Mouse (Mus musculus): ENCODE measurements around the gene Olfr524. TPM values are rescaled to one million over a fixed set of nuclear protein-coding genes. Genes with fewer than 3 reads are reported as not detected.
A peak's percentile ranks its signal among the peaks of the same experiment; 100 is the strongest.

Gene Olfr524
- total RNA-seq, 1 experiment from 2014 or later, result not detected

DNA sequence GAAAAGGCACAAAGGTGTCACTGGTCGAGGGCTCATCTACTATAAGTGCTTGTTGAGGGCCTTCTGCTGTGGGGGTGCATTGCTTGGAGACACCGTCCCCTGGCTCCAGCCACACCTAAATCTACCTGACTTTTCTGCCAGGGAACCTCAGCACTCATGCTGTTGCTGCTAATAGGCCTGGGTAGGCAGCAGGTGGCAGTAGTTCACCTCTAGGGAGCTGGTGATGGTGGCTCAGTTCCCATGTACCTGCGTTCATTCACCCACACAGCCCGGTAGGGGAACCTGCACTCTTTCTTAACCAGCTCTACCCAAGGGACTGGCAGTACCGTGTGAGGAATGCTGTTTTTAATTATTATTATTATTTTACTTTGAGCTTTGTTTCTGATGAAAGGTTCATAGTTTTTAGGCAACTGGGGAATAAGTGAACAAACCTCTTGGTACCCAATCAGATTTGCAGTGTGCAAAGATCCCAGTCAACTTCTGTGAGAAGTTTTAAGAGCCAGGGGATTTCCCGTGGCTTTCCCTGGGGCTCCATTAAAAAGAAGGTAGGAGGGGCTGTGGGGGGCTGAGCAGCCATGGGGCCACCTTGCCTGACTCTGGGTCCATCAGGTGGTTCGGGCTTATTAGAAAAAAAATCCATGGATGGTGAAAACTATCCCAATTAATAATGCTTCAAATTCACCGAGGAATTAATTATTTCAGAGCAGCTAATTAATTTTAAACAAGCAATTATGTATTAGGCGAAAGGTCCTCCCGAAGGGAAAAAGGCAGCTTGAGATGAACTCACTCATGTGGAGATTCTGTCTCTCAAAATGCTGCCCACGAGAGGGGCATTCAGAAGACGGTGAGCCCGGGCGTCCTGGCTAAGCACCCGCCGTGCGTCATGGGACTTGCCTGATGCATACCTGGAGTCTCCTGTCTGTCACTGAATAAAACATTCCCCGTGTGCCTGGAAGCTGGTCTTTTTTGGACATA lies 18.8 kb downstream of the Olfr524 start:
- peak; percentile 17 for DNase-seq

DNA sequence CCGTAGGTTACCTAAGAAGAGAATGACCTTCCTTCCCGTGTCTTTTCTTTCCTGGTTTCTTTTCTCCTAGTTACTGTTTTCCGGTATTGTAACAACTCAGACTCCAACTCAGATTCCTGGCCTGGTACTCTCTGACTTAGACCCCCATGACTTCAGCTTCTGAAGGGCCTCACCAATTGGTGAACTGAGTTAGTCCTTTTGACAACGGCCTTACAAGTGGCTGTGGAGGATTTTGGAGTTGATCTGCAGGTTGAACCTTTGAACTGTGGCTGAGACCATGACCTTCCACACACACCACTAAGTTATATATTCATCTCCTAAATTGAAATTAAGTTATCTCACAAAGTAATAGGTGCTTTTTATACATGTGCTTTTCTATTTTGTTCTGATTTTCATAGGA lies 21.6 kb downstream of the Olfr524 start:
- DNase-seq, result no peak

- no peak for DNase-seq
Observed at GRCm38 (mm10) chr7:140180692-140181091, 25.1 kb downstream of the Olfr524 start.

GRCm38 (mm10) chr7:140179176-140179575 lies 26.6 kb downstream of the Olfr524 start:
- no peak for DNase-seq

DNA sequence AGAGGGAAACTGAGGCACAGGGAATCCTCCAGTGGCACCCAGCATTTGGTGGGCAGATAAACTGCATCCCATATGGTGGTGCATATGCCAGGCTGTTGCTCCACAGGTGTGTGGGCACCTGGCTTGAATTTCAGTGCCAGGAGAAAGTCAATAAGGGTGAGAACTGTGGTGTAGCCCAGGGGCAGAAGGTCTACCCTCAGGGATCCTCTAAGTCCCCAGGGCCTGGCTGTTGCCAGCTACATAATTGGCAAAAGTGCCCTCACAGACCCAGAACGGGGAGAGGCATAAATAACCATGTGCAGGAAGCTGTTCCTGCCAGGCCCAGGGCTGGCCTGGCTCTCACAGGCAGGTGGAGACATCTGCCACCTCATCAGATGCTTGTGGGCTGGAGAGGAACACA lies 32.8 kb downstream of the Olfr524 start, which contains the start of gene Olfr523:
Gene Olfr523 (plus strand): TSS at position 282 of the 400 bp plus-strand sequence.
- DNase-seq, result no peak

DNA sequence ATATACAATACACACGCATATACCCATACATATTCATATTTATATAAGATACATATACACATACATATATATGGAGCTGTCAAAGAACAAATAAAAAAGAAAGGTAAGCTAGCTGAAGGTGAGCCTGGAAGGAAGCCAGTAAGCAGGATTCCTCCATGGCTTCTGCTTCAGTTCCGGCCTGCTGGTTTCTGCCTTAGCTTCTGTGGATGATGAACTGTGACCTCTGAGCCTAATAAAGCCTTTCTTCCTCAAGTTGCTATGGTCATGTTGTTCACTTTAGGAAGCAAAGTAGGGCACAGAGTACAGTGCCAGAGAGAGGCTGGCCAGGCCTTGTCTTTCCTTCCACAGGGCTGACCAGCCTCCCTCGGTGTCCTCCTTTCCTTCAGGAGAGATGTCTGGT lies 34.9 kb downstream of the Olfr524 start:
- no peak for DNase-seq

DNA sequence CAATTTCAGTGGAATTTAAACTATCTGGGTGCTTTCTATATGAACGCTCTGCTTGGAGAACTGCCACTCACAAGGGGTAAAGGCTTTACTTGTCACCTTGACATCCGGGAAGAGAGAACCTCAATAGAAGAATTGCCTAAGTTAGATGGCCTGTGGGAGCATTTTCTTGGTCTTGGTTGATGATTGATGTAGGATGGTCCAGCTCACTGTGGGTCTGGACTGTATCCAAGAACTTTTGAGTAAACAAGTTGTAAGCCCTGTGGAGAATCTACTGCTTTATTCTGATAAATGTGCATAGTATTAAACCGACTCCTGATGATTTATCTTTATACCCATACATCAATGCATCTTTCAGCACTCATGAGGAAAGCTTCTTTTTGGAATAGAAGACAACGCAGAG lies 36.4 kb downstream of the Olfr524 start:
- DNase-seq, result no peak

GRCm38 (mm10) chr7:140167950-140168349 lies 37.8 kb downstream of the Olfr524 start:
- no peak for DNase-seq

DNA sequence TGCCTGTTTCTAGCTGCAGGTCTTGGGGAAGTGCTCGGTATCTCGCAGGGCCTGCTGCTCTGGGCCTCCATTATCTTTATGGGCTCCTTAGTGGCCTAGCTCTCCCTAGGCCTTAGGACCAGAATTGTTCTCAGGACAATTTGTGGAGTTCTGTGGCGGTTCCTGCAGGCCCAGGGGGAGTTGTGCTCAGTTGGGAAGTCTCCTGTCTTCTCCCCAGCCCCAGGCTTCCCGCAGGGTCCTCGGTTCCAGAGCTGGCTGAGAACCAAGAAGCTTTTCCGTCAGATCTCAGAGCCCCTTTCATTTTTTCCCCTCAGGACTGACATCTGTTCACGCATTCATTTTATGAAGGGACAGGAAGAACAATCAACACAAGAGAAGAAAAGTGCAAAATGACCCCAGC lies 41.1 kb downstream of the Olfr524 start, which contains the start of gene Olfr522:
Gene Olfr522 (minus strand): TSS at position 101 of the 400 bp plus-strand sequence.
- DNase-seq, result no peak

DNA sequence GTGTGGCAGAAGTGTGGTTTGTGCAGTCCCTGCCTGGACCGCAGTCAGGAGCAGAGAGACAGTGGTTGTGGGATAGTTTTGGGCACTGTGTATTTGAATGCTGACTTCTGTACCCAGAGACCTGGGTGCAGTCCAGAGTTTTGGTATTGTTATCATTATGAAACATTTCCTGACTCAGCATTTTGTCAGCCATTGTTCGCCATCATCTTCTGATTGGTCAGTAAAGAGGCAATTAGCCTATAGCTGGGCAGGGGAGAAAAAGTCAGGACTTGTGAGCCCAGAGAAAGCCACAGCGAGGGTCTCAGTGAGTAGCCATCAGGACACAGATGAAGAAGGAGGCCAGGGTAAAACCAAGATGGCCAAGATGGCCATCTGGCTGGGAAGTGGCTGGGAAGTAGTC lies 45.4 kb downstream of the Olfr524 start:
- no peak for DNase-seq

DNA sequence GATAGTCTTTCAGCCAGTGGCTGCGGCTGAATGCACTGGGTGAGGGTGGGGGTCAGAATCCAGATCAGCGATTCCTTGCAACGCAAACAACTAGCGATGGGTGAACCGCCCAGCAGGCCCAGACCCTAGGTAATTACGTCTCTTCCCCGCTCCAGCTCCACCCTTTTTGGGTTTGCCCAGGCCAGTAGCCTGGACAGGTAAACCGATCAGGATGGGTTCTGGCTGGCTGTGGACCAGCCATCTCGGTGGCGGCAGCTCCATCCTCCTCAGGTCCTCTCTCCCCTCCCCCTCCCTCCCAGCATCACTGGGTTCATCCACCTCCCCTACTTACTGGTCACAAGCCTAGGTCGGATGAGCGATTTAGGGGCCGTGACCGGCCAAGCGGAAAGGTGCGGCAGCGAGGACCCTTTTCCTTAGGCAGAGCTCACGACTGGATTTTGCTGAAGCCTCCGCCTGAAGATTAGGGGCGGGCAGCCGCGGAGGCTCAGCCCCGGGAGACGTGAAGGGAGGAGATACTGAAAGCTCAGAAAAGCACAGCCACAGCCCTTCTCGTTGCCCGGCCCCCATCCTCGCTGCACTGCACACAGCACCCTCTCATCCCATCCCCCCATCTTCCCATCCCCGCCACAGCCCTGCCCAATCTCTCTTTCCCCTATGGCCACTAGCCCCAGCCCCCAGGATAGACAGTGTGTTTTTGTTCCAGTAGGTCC lies 51.4 kb downstream of the Olfr524 start, which contains the start of gene Sprn:
Gene Sprn (minus strand): TSS at position 660 of the 710 bp plus-strand sequence.
- DNase-seq, result no peak

- DNase-seq, result no peak
Observed at GRCm38 (mm10) chr7:140153829-140154217, 51.9 kb downstream of the Olfr524 start.

GRCm38 (mm10) chr7:140153383-140153782 lies 52.4 kb downstream of the Olfr524 start:
- DNase-seq, result peak; percentile 59

Other genes starting within 250 kb of the Olfr524 start
- gene 6430531B16Rik, start 227.2 kb downstream of the Olfr524 start, total RNA-seq (2021), result not detected in 2 replicates
- 1.5 and 3.0 TPM in 2 replicates for gene Adam8, start 213.4 kb downstream of the Olfr524 start, total RNA-seq (2021)
- gene Zfp511, start 169.6 kb downstream of the Olfr524 start, total RNA-seq (2021), result 16.3 and 18.2 TPM in 2 replicates
- gene Tubgcp2, start 169.3 kb downstream of the Olfr524 start, total RNA-seq (2021), result 27.2 and 28.0 TPM in 2 replicates
- gene Msx3, start 156.9 kb downstream of the Olfr524 start, total RNA-seq (2021), result not detected in 2 replicates
- gene Caly, start 123.4 kb downstream of the Olfr524 start, total RNA-seq (2021), result 6.8 and 7.7 TPM in 2 replicates
- gene Prap1, start 112.6 kb downstream of the Olfr524 start, total RNA-seq (2021), result not detected in 2 replicates
- 70.4 and 79.8 TPM in 2 replicates for gene Fuom, start 103.5 kb downstream of the Olfr524 start, total RNA-seq (2021)
- gene Paox, start 90.2 kb downstream of the Olfr524 start, total RNA-seq (2021), result 20.8 and 23.6 TPM in 2 replicates
- 536 and 571 TPM in 2 replicates for gene Echs1, start 89.5 kb downstream of the Olfr524 start, total RNA-seq (2021)
- 41.3 and 48.7 TPM in 2 replicates for gene Mtg1, start 68.4 kb downstream of the Olfr524 start, total RNA-seq (2021)
- gene Sprn, start 51.1 kb downstream of the Olfr524 start, total RNA-seq (2021), result 0.67 and 1.4 TPM in 2 replicates
- not detected in 2 replicates for gene Olfr522, start 41.2 kb downstream of the Olfr524 start, total RNA-seq (2021)
- gene Olfr523, start 32.7 kb downstream of the Olfr524 start, total RNA-seq (2021), result not detected in 2 replicates
- 0.15 TPM in 1 of 2 replicates, not detected in the other for gene Cd163l1, start 12.3 kb upstream of the Olfr524 start, total RNA-seq (2021)
- gene 5830411N06Rik, start 41.3 kb upstream of the Olfr524 start, total RNA-seq (2021), result 0.30 TPM in 1 of 2 replicates, not detected in the other
- gene Olfr525, start 114.9 kb upstream of the Olfr524 start, total RNA-seq (2021), result not detected in 2 replicates
- gene Olfr527, start 128.1 kb upstream of the Olfr524 start, total RNA-seq (2021), result not detected in 2 replicates
- not detected in 2 replicates for gene Olfr60, start 155.7 kb upstream of the Olfr524 start, total RNA-seq (2021)
- gene Olfr530, start 170.4 kb upstream of the Olfr524 start, total RNA-seq (2021), result not detected in 2 replicates
- gene Olfr531, start 197.0 kb upstream of the Olfr524 start, total RNA-seq (2021), result not detected in 2 replicates
- gene Olfr532, start 215.7 kb upstream of the Olfr524 start, total RNA-seq (2021), result not detected in 2 replicates

All from adrenal gland, postnatal 14 days (tissue).